Mouse (Mus musculus) left cerebral cortex, postnatal 25 days (tissue): ENCODE data around the gene Baiap2l1. TPM values are rescaled to one million over a fixed set of nuclear protein-coding genes. Genes with fewer than 3 reads are reported as not detected.

Source experiments
- DNase-seq, 2 experiments: peaks; one replicate each; pipeline ENCODE4 v3.0.0; 2022; ENCODE audit warnings: low spot score in 2 of 2, mixed read lengths in 1 of 2
- intact Hi-C: fragments of 180-260 bp; cut with DNase I; formaldehyde crosslinking; loops from one replicate; pipeline ENCODE4 v1.15.1; 2025
- total RNA-seq, 2 experiments: library from RNA; stranded (reverse); gene quantifications; 2 replicates each; pipeline ENCODE4 v1.2.3; 2021

The Baiap2l1 gene
- total RNA-seq, 2 experiments from 2014 or later = 0.53 to 0.92 TPM

DNA sequence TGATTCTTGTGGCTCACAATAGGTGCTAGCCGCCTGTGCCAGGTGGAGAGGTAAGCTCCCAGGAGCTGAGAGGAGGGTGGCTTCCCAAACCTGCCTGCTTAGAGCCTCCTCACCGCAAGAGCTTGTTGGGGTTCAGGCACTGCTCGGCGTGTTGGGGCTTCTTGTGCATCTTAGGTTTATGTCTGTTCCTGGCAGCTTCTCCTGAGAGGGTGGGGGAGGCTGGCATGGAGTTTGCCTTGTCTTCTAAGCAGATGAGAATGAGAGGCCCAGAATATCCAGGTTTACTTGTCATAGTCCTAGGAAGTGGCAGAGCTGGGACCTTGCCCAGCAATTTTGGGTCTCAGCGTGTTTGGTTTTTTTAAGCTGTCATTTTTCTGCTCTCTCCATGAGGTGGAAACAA lies 96.1 kb downstream of the Baiap2l1 start:
- intact Hi-C loops = no loop called here
- peak in 1 of 2 experiments; percentile 80 for DNase-seq

DNA sequence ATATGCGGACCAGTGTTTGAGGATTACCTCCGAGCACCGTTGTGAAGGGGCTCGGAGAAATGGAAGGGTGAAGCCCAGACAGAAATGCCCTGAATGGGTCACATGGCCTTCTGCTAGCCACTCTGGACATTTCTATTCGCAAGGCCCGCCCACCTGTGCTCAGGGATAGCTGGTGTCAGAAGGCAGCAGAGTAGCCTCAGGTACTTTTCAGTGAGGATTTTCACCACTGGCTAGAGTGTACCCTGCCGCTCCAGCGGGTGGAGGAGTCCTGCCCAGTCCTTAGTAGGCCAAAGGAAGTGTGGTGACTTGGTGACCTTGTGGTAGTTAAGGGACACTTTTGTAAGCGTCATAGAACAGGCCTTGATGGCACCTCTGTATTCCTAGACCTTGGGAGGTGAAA lies 96.6 kb downstream of the Baiap2l1 start:
- intact Hi-C loops = no loop called here
- DNase-seq = no peak

GRCm38 (mm10) chr5:144260464-144260863 lies 97.4 kb downstream of the Baiap2l1 start:
- DNase-seq = no peak

GRCm38 (mm10) chr5:144259228-144259627 lies 98.7 kb downstream of the Baiap2l1 start:
- intact Hi-C loops = no loop called here
- no peak for DNase-seq

More at GRCm38 (mm10) chr5:144260464-144260863, 97.4 kb downstream of the Baiap2l1 start:
- intact Hi-C loops = no loop called here

- intact Hi-C loops = no loop called here
- DNase-seq = no peak
Observed at GRCm38 (mm10) chr5:144258687-144259086, 99.2 kb downstream of the Baiap2l1 start.

DNA sequence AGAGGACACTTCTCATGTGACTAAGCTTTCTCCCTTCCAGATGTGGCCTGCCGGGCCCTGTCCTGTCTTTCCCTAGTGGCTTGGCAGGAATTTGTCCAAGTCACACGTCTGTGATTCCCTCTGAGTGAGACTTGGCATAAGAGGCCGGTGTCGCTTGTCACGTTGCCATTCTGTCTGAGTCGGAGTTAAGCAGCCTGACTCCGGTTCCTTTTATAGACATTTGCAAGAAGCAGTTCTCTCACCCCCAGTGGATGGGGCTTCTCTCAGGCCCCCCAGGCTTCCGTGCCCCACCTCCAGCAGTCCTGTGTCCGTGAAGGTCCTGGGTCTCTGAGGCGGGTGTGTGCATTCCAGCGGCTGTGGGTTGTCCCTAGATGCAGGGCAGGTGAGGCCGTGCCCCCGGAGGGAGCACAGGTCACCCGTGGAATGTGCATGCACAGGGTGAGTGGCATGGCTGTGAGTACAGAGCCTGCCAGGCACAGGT lies 99.7 kb downstream of the Baiap2l1 start:
- intact Hi-C loops = no loop called here
- peak in 1 of 2 experiments; percentile 69 for DNase-seq

- intact Hi-C loops = loop anchor here (2.0 kb wide), 1 partner anchor 35 kb away; the partner anchor contains the start of gene Tecpr1
Observed at GRCm38 (mm10) chr5:144257451-144258110, 100.3 kb downstream of the Baiap2l1 start.

DNA sequence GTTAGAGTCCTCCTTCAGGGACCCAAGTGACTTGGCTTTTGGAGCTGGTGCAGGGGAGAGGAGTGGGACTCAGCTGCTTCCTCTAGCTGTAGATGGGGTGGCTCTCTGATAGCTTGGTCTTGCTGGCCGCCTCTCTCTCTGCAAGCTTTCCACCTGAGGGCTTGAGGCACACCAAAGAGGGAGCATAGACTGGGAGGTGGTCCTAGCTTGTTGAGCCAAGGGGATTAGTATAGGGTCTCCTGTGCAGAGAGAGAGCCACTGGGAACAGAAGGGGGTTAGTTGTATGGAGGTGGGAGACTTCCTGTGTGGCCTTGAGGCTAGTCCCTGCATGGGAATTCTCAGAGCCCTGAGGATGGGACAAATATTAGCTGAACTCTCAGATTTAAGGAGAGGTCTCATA lies 101.0 kb downstream of the Baiap2l1 start:
- DNase-seq = no peak
- intact Hi-C loops = loop anchor here (2.0 kb wide), 1 partner anchor 34 kb away; the partner anchor contains the start of gene Tecpr1

More at GRCm38 (mm10) chr5:144257451-144258110, 100.3 kb downstream of the Baiap2l1 start:
- DNase-seq = no peak

DNA sequence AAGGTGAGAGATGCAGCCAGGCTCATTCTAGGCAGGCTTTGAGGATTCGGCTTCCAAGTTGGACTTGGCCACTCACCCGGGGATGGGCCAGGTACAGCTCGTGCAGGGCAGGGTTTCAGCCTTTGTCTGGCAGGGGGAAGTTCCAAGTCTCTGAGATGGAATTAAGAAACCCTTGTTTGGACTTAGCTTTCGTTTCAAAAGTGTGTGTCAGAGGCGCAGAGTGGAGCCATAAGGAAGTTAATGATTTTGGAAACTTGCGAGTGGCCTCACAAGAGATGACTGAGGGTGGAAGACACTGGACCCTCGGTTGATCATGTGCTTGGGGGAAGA lies 101.4 kb downstream of the Baiap2l1 start:
- DNase-seq = no peak
- intact Hi-C loops = loop anchor here (2.0 kb wide), 1 partner anchor 34 kb away; the partner anchor contains the start of gene Tecpr1

DNA sequence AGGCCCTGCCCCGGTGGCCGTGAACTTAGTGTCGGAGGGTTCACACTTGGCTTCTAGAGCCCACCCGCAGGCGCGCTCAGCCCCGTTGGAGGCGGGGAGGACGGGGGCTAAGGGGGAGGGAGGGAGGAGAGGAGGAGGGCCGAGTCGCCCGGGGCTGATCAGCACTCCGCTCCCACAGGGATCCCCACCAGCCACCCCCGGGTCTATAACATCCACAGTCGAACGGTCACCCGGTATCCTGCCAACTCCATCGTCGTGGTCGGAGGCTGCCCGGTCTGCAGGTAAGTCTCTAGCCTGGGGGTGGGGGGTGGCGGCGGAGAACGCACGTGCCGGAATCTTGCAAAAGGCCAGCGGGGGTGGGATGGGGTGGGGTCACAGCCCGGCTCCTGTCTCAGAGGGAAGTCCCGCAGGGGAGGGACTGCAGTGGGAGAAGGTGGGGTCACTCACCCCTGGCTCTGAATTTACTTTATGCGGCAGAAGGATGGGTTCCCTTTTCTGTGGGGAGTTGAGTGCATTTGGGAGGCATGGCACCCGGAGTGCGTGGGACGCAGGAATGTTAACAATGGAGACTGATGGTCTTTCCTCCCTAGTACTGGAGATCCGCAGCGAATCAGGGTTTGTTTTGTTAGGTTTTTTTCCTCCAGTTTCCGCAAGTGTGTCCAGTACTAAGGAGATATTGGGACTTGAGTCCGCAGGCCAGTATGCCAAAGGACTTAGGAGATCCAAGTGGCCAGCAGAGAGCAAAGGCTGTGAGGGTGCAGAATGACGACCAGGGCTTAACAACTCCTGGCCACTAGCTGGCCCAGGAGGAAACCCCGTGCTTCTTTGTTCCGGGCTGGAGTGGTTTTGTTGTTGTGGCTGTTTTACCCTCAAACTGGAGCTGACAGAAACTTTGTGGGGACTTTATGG lies 102.0 kb downstream of the Baiap2l1 start:
- DNase-seq = peak; percentile 57 to 61
- intact Hi-C loops = loop anchor here (2.0 kb wide), 1 partner anchor 33 kb away; the partner anchor contains the start of gene Tecpr1

- intact Hi-C loops = no loop called here
Observed at GRCm38 (mm10) chr5:144254811-144255631, 102.9 kb downstream of the Baiap2l1 start.

GRCm38 (mm10) chr5:144254122-144254810 lies 103.6 kb downstream of the Baiap2l1 start:
- DNase-seq = no peak
- intact Hi-C loops = no loop called here

More at GRCm38 (mm10) chr5:144254811-144255631, 102.9 kb downstream of the Baiap2l1 start:
- DNase-seq = peak; percentile 82 to 85

DNA sequence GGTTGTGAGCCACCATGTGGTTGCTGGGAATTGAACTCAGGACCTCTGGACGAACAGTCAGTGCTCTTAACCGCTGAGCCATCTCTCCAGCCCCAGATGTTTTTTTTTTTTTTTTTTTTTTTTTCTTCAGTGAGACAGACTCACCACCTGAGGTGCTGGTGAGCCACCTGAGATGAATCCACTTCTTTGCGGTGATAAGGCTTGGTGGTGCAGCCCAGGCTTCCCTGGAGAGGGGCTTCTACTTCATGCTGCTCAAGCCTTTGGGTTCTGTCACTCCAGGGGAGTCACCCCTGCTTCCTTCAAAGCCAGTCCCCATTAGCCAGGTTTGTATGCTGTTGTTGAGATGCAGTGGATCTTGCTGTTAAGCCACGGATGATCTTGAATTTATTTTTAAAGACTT lies 104.7 kb downstream of the Baiap2l1 start:
- intact Hi-C loops = no loop called here

GRCm38 (mm10) chr5:144251876-144252577 lies 105.9 kb downstream of the Baiap2l1 start:
- DNase-seq = no peak
- intact Hi-C loops = no loop called here

More for the DNA sequence above, 104.7 kb downstream of the Baiap2l1 start:
- no peak for DNase-seq

DNA sequence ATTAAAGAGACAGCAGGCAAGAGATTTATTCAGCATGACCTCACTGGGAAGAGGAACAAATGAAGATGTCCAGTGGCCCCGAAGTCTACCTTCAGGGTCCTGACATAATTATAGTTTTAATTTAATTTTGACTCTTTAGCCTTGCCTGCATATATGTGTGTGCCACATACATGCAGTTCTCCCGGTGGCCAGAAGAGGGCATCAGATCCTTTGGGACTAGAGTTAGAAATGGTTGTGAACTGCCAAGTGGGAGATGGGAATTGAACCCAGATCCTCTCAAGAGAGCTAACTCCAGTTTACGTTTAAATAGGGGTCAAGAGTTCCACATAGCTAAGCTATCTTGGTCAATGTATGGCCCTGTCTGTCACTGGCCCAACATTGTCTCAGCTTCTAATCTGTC lies 108.0 kb downstream of the Baiap2l1 start:
- no peak for DNase-seq
- intact Hi-C loops = no loop called here

- DNase-seq = peak in 1 of 2 experiments; percentile 32
- intact Hi-C loops = no loop called here
Observed at GRCm38 (mm10) chr5:144247906-144248585, 109.9 kb downstream of the Baiap2l1 start.

DNA sequence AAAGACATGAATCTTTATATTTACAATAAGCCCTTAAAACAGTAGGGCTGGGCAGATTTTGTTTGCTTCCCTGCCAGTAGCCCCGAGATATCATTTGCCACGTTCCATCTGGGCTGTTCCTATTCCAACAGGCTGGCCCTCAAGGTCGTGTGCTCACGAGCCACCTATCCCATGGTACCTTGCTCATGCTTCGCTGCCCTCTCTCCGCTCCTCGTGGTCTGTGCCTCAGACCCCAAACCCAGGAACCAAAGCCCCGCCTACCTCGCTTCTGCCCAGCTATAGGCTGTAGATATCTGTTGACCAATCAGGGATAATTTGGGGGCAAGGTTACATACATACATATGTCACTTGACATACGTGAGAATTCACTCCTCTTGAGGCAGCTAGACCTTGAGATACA lies 110.6 kb downstream of the Baiap2l1 start:
- no peak for DNase-seq
- intact Hi-C loops = no loop called here

DNA sequence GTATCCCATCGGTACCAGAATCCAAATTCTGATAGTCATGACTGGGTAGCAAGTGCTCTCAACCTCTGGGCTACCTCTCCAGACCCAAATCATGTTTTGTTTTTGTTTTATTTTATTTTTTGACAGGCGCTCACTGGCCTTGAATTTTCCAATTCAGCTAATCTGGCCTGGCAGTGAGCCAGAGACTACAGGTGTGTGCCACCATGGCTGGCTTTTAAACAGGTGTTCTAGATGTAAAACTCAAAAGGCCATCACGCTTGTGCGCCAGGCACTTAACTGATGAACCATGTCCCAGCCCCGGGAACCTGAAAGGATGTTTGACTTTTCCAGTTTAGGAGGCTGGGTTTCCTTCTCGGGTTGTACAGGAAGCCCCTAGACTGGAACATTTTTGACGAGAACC lies 111.2 kb downstream of the Baiap2l1 start:
- intact Hi-C loops = no loop called here
- no peak for DNase-seq
